Mouse (Mus musculus) CD4-positive, CD25-positive, alpha-beta regulatory T cell, adult 9 weeks (primary cell): ENCODE measurements around the gene Gm21970. TPM values are rescaled to one million over a fixed set of nuclear protein-coding genes. Genes with fewer than 3 reads are reported as not detected.

ENCODE experiments used
- polyA plus RNA-seq: library from polyadenylated mRNA; unstranded; fragments of 100-300 nt; shearing (Covaris generic); gene quantifications from one replicate; pipeline ENCODE4 v1.2.1, GENCODE M21; 2017

Gm21970 gene
- polyA plus RNA-seq, result not detected

DNA sequence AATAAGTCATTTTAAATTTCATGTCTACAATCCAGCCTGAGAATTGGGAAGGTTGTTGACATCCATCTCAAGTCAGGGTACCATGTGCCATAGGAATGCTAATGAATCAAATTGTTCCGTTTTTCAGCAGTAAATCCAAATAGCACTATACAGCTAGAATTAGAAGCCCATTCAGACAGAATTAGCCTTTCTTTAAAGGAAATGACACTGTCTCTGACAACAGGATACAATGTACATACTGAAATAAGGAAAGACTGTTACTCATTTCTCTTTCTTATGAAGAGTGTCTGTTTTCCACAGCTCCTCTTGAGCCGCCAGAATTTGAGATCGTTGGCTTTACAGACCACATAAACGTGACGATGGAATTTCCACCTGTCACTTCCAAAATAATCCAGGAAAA, at the start of gene Gm21970:
Gene Gm21970 (plus strand): TSS at position 301 of the 400 bp plus-strand sequence.

DNA sequence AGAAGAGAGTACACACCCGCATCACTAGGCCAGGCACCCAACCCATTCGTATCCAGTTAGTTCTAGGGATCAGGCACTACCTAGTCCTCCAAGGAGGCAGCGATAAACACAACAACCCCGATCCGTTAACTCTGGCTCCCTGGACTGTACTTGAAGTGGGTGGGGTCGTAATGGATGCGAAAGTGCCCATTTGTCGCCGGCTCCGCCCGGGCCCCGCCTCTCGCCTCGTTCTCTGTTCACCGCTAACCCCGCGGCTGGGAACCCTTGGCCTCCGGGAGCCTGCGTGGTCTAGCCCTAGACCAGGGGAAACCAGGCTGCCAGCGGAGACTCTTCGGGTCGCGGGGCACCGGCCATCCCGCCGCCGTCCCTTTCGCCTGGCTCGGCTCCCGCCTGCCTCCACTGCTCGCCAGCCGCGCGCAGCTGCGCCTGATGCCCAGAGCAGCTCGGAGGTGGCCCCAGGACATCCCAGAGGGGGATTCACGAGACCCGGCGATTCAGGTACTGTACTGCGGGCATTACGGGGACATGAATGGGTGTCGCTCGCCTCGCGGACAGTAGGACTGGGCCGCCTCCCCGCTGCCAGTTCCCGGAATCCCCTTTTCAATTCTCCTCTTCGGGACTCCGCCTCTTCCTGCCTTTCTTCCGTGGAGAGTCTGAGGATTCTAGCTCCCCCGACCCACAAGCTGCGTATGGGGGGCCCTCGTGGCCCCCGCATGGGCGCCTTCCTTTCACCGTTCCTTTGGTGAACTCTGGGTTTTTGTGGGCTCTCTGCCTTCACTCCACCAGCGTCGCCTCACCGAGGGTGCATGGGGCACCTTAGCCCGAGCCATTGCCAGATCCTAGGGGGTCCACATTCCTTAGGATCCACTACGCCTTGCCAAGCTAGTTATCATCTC, 18.7 kb upstream of the Gm21970 start, which contains the start of gene Ifnar2:
Gene Ifnar2 (plus strand): TSS at position 207 of the 896 bp plus-strand sequence.

DNA sequence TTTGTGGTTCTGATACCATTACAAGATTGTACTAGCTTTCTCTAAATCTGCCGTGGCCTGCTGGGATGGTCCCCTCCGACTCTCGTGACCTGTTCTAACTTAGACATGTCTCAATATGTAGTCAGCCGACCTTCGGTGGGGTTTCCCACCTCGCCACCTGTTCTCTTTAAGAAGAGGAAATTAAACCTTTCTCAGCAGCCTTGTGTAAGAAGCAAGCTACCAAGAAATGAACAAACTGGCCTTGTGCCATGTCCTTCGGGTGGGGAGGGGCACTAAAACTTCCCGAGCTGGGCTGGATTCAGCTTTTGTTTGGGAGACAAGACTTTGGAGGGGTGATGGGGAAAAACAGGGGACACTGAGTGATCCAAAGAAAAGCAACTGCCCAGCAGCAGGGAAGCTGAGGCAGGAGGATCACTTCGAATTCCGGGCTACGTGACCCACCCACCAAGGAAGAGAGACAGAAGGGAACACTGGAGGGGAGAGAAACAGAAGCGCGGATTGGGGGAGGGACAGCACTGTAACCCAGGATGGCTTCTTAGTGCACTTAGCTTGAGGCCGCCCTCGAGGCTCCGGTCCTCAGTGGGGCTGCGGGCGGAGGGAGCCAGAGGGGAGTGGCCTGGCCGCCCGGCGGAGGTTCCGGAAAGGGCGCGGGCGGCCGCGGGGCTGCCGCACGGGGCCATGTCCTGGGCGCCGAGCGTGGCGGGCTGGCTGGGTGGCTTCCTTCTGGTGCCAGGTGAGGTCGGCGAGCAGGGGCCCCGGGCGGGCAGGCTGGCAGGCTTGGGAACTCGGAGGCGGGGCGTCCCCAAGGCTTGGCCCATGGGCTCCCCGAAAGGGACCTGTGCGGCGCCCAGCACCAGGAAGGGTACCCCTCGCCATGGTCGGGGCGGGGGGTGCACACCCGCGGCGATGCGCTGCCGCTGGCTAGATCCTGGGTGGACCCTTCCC, 14.4 kb downstream of the Gm21970 start, which contains the start of gene Il10rb:
Gene Il10rb (plus strand): TSS at position 525 of the 945 bp plus-strand sequence.

Other genes with a start within 250 kb of the Gm21970 start
- not detected for gene Olig2, start 166.3 kb upstream of the Gm21970 start, polyA plus RNA-seq
- gene Olig1, start 121.9 kb upstream of the Gm21970 start, polyA plus RNA-seq, result not detected
- 72.8 TPM for gene Ifnar2, start 18.9 kb upstream of the Gm21970 start, polyA plus RNA-seq
- gene Il10rb, start 14.4 kb downstream of the Gm21970 start, polyA plus RNA-seq, result 124 TPM
- 194 TPM for gene Ifnar1, start 93.5 kb downstream of the Gm21970 start, polyA plus RNA-seq
- 17.5 TPM for gene Ifngr2, start 155.4 kb downstream of the Gm21970 start, polyA plus RNA-seq
- gene Tmem50b, start 206.1 kb downstream of the Gm21970 start, polyA plus RNA-seq, result 38.8 TPM
- 4.1 TPM for gene Dnajc28, start 227.3 kb downstream of the Gm21970 start, polyA plus RNA-seq